Mouse (Mus musculus) left cerebral cortex, adult 6 months (tissue): ENCODE measurements around the gene Rbm5. TPM values are rescaled to one million over a fixed set of nuclear protein-coding genes. Genes with fewer than 3 reads are reported as not detected.

Experiments
- long read RNA-seq, 2 experiments: library from polyadenylated mRNA; unstranded; transcript quantifications; one replicate each; pipeline ENCODE4 v2.0.0; 2019 to 2020
- polyA plus RNA-seq: library from polyadenylated mRNA; unstranded; fragments of <200 nt; fragmentation: Nextera tagmentation; gene quantifications from 2 replicates; pipeline ENCODE4 v1.2.3, GENCODE M21; 2021

Gene Rbm5
- polyA plus RNA-seq = 33.3 and 36.9 TPM in 2 replicates
- long read RNA-seq, experiment 1, full-length matches to known transcripts = 92 of 221 reads
- long read RNA-seq, experiment 1, partial matches to known transcripts = 105 of 221 reads
- long read RNA-seq, experiment 1, other reads (novel, unspliced or antisense) = 24 of 221 reads
- long read RNA-seq, experiment 2, transcript Rbm5-214 (25 exons, 3,205 nt) = major isoform, 6 of 63 reads
- long read RNA-seq, experiment 2, partial matches to known transcripts = 50 of 63 reads
- long read RNA-seq, experiment 2, other reads (novel, unspliced or antisense) = 2 of 63 reads

GRCm38 (mm10) chr9:107770374-107771290 lies at the start of gene Rbm5:
Gene Rbm5, minus strand, starts transcription at chr9:107770996.

GRCm38 (mm10) chr9:107709697-107710483 lies 60.9 kb downstream of the Rbm5 start, which contains the start of gene Sema3f:
Gene Sema3f, minus strand, starts transcription at chr9:107710475.

Other genes with a start within 250 kb of the Rbm5 start
- gene Tmem115, start 237.1 kb downstream of the Rbm5 start, polyA plus RNA-seq = 38.4 and 40.4 TPM in 2 replicates
- 34.9 and 46.6 TPM in 2 replicates for gene Cyb561d2, start 228.8 kb downstream of the Rbm5 start, polyA plus RNA-seq
- 62.2 and 70.1 TPM in 2 replicates for gene Nprl2, start 228.8 kb downstream of the Rbm5 start, polyA plus RNA-seq
- gene Zmynd10, start 223.7 kb downstream of the Rbm5 start, polyA plus RNA-seq = 3.4 and 5.1 TPM in 2 replicates
- gene Rassf1, start 219.4 kb downstream of the Rbm5 start, polyA plus RNA-seq = 11.1 and 12.9 TPM in 2 replicates
- 109 and 120 TPM in 2 replicates for gene Tusc2, start 207.7 kb downstream of the Rbm5 start, polyA plus RNA-seq
- 11.2 and 13.4 TPM in 2 replicates for gene Hyal2, start 203.1 kb downstream of the Rbm5 start, polyA plus RNA-seq
- 2.2 and 2.6 TPM in 2 replicates for gene Hyal1, start 194.1 kb downstream of the Rbm5 start, polyA plus RNA-seq
- gene Naa80, start 192.1 kb downstream of the Rbm5 start, polyA plus RNA-seq = 6.1 and 9.8 TPM in 2 replicates
- gene Hyal3, start 190.2 kb downstream of the Rbm5 start, polyA plus RNA-seq = 0.40 and 0.54 TPM in 2 replicates
- gene Ifrd2, start 183.4 kb downstream of the Rbm5 start, polyA plus RNA-seq = 3.6 and 4.9 TPM in 2 replicates
- 1.7 and 2.5 TPM in 2 replicates for gene Sema3b, start 161.8 kb downstream of the Rbm5 start, polyA plus RNA-seq
- gene Gnai2, start 135.6 kb downstream of the Rbm5 start, polyA plus RNA-seq = 38.9 and 84.2 TPM in 2 replicates
- 41.4 and 55.2 TPM in 2 replicates for gene Slc38a3, start 101.5 kb downstream of the Rbm5 start, polyA plus RNA-seq
- gene Gnat1, start 91.3 kb downstream of the Rbm5 start, polyA plus RNA-seq = 10.7 and 19.3 TPM in 2 replicates
- 1.1 and 5.3 TPM in 2 replicates for gene Sema3f, start 60.5 kb downstream of the Rbm5 start, polyA plus RNA-seq
- 16.6 and 21.4 TPM in 2 replicates for gene Rbm6, start 102.2 kb upstream of the Rbm5 start, polyA plus RNA-seq
- gene Mon1a, start 117.2 kb upstream of the Rbm5 start, polyA plus RNA-seq = 22.8 and 23.6 TPM in 2 replicates
- gene Mst1r, start 135.9 kb upstream of the Rbm5 start, polyA plus RNA-seq = 0.36 and 0.51 TPM in 2 replicates
- gene Actl11, start 157.5 kb upstream of the Rbm5 start, polyA plus RNA-seq = not detected in 2 replicates
- gene Camkv, start 164.7 kb upstream of the Rbm5 start, polyA plus RNA-seq = 185 and 236 TPM in 2 replicates
- gene Traip, start 179.1 kb upstream of the Rbm5 start, polyA plus RNA-seq = 2.8 and 3.7 TPM in 2 replicates
- gene Uba7, start 204.5 kb upstream of the Rbm5 start, polyA plus RNA-seq = 2.5 and 2.9 TPM in 2 replicates
- not detected in 2 replicates for gene Gm20661, start 212.1 kb upstream of the Rbm5 start, polyA plus RNA-seq
- gene Inka1, start 214.9 kb upstream of the Rbm5 start, polyA plus RNA-seq = 3.0 and 3.6 TPM in 2 replicates
- 1.6 and 2.5 TPM in 2 replicates for gene Cdhr4, start 221.5 kb upstream of the Rbm5 start, polyA plus RNA-seq
- gene Gm20662, start 225.4 kb upstream of the Rbm5 start, polyA plus RNA-seq = 0.90 TPM in 1 of 2 replicates, not detected in the other
- gene Ip6k1, start 231.5 kb upstream of the Rbm5 start, polyA plus RNA-seq = 25.2 and 60.2 TPM in 2 replicates